Mouse (Mus musculus): ENCODE measurements around the gene Syne2.

The Syne2 gene

GRCm38 (mm10) chr12:76047921-76048320 lies 230.0 kb downstream of the Syne2 start:
- CTCF ChIA-PET, result interaction anchor here (0.8 kb wide), 1 partner anchor 15 kb away, joined by 10 read pairs; no protein-coding TSS in a partner anchor

DNA sequence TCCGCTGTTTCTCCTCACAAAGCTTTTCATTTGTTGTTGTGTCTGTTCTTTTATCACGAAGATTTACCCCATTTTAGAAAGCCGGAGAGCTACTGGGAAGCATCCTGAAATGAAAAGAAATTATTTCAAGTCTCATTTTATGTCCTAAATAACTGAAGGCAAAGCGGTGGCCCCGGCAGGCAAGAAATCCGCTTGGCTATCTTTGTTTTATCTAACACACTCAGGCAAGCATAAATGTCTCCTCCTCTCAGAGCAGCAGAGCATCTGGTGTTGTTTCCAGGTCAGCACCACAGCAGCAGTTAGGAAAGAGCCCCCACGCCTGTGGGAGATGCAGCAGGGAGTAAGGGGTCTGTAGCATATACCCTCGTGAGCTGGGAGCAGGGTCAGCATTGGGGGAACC lies 230.7 kb downstream of the Syne2 start:
- CTCF ChIA-PET, result no interaction called here

GRCm38 (mm10) chr12:76049343-76049742 lies 231.4 kb downstream of the Syne2 start:
- CTCF ChIA-PET, result no interaction called here

DNA sequence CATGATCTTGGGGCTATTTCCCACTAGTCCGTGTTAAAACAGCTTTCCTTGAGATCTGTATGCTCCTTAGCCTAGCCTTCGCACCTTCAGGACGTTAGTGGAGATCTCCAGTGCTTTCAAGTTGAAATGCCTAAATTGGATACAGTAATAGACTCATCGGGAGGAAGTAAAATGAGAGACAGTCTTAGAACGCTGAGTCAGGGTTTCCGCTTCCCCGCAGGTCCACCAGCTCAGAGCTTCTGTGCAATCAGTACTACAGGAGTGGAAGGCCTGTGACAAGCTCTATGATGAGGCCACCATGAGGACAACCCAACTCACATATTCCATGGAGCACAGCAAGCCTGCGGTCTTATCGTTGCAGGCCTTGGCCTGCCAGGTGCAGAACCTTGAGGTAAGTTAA lies 233.9 kb downstream of the Syne2 start:
- CTCF ChIA-PET, result no interaction called here

GRCm38 (mm10) chr12:76054653-76055052 lies 236.7 kb downstream of the Syne2 start:
- CTCF ChIA-PET, result no interaction called here

DNA sequence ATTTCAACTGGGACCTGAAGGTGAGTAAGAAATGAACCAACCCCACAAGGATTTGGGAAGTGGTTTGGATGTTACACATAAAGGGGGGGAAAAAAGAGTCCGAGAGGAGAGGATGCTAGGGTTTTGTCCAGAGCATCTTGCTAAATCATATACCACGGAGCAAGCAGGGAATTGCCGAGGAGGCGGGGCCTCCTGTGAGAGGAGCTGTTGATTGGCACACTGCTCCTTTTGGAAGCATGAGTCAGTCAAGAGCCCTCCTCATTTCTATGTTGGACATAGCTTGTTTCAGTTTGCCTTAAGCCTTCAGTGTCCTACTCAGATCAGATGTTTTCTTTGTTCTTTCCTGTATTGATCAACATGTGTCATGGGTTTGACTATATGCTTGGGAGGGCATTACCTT lies 245.1 kb downstream of the Syne2 start:
- CTCF ChIA-PET, result interaction anchor here (0.5 kb wide), 1 partner anchor 15 kb away, joined by 10 read pairs; no protein-coding TSS in a partner anchor

DNA sequence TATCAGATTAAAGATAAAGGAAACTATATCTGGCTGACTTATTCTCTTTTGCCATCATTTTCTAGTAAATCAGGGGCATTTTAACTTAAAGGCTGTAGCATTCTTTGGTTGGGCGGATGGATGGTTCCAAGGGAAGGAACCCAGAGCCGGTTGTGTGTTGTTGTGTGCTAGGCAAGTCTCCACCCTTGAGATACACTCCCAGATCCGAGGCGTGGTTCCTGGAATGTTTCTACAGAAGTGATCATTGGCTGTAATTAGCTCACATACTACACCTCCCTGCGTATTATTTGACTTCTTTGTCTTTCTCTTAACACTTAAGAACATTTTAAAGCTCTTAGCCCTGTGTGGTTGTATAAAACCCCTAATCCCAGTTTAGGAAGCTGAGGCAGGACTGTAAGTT lies 252.5 kb downstream of the Syne2 start:
- CTCF ChIA-PET, result interaction anchor here (1.1 kb wide), 1 partner anchor 110 kb away, joined by 6 read pairs; no protein-coding TSS in a partner anchor

- CTCF ChIA-PET, result no interaction called here
These were observed 254.3 kb downstream of the Syne2 start for GRCm38 (mm10) chr12:76071935-76072849.

DNA sequence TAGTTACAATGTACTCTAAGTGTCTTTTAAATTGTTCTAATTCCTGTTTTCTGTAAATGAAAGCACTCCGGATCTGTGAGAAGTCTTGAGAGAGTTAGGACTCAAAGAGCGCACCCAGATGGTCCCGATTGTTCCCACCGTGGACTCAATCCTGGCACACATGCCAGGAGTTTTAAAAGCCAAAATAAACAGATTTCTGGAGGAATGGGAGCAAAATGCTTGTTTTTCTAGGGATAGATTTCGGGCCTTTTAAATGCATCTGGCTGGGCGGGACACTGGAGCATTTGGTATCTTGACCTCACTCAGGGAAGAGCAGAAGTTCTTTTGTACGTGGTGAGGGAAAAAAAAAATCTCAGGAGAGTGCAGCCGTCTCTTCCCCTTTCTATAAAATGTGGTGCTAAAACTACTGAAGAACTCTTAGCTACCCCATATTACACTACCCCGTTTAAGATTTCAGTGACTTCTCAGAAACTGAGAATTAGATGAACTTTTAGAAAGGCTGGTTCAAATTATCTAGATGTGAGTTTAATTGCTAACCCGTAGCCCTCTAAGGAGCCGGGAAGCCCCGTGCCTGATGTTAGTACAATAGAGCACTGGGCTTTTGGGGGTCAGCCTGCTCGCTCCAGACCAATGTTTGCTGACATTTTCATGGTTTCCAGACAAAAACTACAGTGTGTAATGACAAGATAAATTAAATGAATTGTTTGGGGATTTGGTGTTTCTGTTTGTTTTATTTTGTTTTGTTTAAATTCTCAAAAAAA lies 255.3 kb downstream of the Syne2 start:
- CTCF ChIA-PET, result no interaction called here

- CTCF ChIA-PET, result no interaction called here
These were observed 256.0 kb downstream of the Syne2 start for GRCm38 (mm10) chr12:76073981-76074380.

- CTCF ChIA-PET, result no interaction called here
These were observed 263.1 kb downstream of the Syne2 start for GRCm38 (mm10) chr12:76080876-76081556.

DNA sequence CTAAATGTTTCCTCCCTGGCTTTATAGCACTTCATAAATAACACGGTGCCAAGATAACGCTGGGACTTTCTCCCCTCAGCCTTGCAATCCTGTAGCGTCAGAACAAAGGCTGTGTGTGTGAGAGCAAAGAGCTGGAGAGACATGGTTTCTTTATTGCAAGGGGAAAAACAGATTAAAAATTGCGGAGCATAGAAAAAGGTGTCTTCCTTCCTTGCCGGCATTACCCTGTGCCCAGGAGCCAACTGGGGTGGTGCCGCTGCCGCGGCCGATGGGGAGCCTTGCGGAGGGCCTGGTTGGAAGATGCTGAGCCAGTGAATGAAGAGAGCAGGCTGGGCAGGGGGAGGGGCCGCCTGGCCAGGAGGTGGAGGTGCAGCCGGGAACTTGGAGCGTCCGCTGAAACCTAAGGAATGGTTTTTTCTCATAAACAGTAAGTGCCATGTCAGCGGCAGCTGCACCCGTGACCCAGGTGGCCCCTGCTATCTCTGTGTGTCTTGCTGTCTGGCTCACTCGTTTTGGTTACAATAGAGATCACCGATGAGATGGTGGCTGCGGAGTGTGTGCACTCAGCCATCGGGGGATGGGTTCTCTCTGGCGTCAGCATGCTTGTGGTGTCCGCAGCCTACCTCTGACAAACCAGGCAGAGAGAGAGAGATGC lies 263.8 kb downstream of the Syne2 start:
- CTCF ChIA-PET, result no interaction called here

GRCm38 (mm10) chr12:76085066-76085465 lies 267.1 kb downstream of the Syne2 start:
- CTCF ChIA-PET, result interaction anchor here (0.6 kb wide), 1 partner anchor 324 kb away, joined by 3 read pairs; no protein-coding TSS in a partner anchor

GRCm38 (mm10) chr12:76085956-76086905 lies 268.3 kb downstream of the Syne2 start:
- CTCF ChIA-PET, result no interaction called here

- CTCF ChIA-PET, result no interaction called here
These were observed 269.1 kb downstream of the Syne2 start for GRCm38 (mm10) chr12:76087025-76087424.

- CTCF ChIA-PET, result no interaction called here
These were observed 275.0 kb downstream of the Syne2 start for GRCm38 (mm10) chr12:76092789-76093466.

DNA sequence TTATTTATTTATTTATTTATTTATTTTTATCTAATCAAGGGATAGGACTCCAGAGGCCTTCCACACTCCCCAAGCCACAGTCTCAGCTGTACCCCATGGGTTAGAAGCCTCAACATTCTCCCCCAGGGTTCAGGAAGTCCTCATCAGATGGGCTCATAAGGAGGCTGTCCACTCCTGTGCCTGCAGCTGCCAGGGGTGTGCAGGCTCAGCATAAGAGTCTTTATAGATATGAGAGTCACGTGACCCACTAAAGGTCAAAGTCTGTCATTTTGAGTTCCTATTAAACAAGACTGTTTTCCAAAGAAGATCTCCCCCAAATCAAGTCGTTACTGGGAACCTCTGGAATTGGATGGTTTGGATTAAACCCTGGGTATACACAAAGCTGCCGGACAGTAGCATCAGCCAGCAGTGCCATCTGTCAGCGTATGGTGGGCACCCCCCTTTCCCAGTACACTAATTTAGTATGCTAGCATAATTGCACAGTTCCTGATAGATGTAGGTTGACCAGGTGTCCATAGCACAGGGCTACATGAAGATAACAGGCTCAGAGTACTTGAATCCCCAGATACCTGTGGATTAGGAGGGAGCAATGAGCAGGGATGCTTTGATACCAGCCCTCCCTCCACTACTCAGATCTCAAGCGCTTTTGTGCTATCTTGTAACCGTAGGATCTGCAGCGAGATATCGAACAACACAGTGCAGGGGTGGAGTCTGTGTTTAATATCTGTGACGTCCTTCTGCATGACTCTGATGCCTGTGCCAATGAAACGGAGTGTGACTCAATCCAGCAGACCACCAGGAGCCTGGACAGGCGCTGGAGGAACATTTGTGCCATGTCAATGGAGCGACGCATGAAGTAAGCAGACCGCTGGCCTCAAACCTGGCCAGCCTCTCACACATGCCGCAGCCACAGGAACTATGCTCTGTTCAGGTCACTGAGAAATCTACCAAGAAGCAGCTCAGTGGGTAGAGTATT lies 276.0 kb downstream of the Syne2 start:
- CTCF ChIA-PET, result no interaction called here

Data from spleen, embryonic (tissue).